Mouse (Mus musculus): ENCODE measurements around the gene Cpne1. TPM values are rescaled to one million over a fixed set of nuclear protein-coding genes. Genes with fewer than 3 reads are reported as not detected.

The Cpne1 gene
- polyA plus RNA-seq, 1 experiment from 2014 or later = 26.9 TPM

DNA sequence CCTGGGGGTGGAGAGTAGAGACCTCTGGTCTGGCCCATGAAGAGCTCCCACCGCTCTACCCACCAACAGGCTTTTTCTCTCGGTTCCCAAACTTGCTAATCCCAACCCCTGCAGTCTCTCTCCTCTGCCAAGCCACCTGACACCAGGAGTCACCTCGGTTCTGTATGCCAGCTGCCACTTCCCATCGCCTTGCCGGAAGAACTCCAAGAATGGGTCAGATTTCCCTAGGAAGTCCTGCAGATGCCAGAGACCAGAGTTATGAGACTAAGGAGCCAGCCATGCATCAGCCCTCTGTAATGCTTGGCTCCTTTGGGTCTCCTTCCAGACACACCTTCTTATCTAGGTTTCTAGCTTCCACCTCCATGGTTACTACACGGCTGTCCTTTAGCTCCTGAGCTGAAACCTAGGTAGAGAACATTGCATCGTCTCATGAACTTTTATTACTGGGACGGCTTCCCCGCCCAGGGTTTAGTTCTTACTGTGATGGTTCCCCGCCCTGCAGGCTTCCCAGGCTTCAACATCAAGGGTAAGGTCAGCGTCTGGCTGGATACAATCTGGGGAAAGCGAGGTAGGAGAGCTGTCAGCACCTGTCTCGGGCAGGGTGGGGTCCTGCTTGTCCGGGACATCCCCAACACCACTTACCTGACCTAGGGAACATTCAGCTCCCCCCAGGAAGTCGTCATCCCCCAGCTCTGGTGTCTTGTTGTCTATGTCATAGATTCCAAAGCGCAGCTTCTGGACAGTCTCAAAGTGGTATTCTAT, 33.2 kb downstream of the Cpne1 start:
- no peaks in the 10 kb centered on the region; the same call in 1 of the 2 replicates for H3K4me1 ChIP-seq (replicated peaks)
- WGBS = 94% methylated on average over 16 of the region's 16 CpGs
- H3K9me3 ChIP-seq = no peaks in the 10 kb centered on the region
- H3K9ac ChIP-seq = no peak overlapping the region
- no peak overlapping the region for H3K4me2 ChIP-seq
- peaks cover 54% of the 10 kb centered on the region for H3K36me3 ChIP-seq
- H3K27me3 ChIP-seq = no peaks in the 10 kb centered on the region
- ATAC-seq (ENCODE audit: low FRiP score, low read depth) = no peak
- no peak overlapping the region for H3K4me3 ChIP-seq
- H3K27ac ChIP-seq (replicated peaks) = no peak overlapping the region

GRCm38 (mm10) chr2:156077461-156077860, 34.3 kb downstream of the Cpne1 start:
- Histone ChIP-seq H3K4me3 (no peak overlapping the region), H3K27me3 (no peaks in the 10 kb centered on the region), H3K9me3 (no peaks in the 10 kb centered on the region), H3K9ac (no peak overlapping the region), H3K4me1 (replicated peaks) (no peaks in the 10 kb centered on the region), H3K4me2 (no peak overlapping the region), H3K27ac (replicated peaks) (no peak overlapping the region), H3K36me3 (peaks cover 65% of the 10 kb centered on the region)
- no peak for ATAC-seq (ENCODE audit: low FRiP score, low read depth)
- 91% methylated on average over 7 of the region's 7 CpGs for WGBS

- 94% methylated on average over 15 of the region's 15 CpGs for WGBS
- H3K27ac ChIP-seq (replicated peaks) = no peak overlapping the region
- no peak for ATAC-seq (ENCODE audit: low FRiP score, low read depth)
Measured at GRCm38 (mm10) chr2:156073725-156074124, 38.0 kb downstream of the Cpne1 start.

GRCm38 (mm10) chr2:156071236-156071635, 40.5 kb downstream of the Cpne1 start:
- Histone ChIP-seq H3K27me3 (no peaks in the 10 kb centered on the region), H3K27ac (replicated peaks) (no peak overlapping the region), H3K9ac (no peak overlapping the region), H3K4me2 (no peak overlapping the region), H3K4me1 (replicated peaks) (peaks cover 7% of the 10 kb centered on the region), H3K9me3 (no peaks in the 10 kb centered on the region), H3K4me3 (no peak overlapping the region), H3K36me3 (peaks cover 78% of the 10 kb centered on the region)
- 96% methylated on average over 10 of the region's 10 CpGs for WGBS
- ATAC-seq (ENCODE audit: low FRiP score, low read depth) = no peak

More at GRCm38 (mm10) chr2:156073725-156074124, 38.0 kb downstream of the Cpne1 start:
- H3K36me3 ChIP-seq = peaks cover 97% of the 10 kb centered on the region
- no peaks in the 10 kb centered on the region for H3K9me3 ChIP-seq
- H3K4me3 ChIP-seq = no peak overlapping the region
- no peaks in the 10 kb centered on the region for H3K27me3 ChIP-seq
- no peak overlapping the region for H3K4me2 ChIP-seq
- H3K9ac ChIP-seq = no peak overlapping the region
- no peaks in the 10 kb centered on the region for H3K4me1 ChIP-seq (replicated peaks)

DNA sequence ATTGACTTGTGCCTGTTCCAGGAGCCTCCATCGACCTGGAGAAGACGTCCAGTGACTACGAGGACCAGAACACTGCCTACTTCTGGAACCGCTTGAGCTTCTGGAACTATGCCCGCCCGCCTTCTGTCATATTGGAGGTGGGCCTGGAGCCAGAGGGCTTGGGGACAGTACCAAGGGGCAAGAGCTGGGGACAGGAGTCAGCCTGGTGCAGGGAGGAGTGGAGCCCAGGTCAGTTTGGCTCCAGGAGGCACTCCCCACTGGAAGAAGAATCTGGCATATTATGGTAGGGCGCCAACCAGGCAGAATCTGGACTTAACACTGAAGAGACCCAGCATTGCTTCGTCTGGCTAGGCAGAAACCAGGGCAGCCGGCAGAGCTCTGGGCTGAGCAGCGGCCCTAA, 43.8 kb downstream of the Cpne1 start:
- Histone ChIP-seq H3K4me3 (no peak overlapping the region), H3K9ac (no peak overlapping the region), H3K36me3 (peaks cover 45% of the 10 kb centered on the region), H3K27me3 (no peaks in the 10 kb centered on the region), H3K9me3 (no peaks in the 10 kb centered on the region), H3K27ac (replicated peaks) (no peak overlapping the region), H3K4me2 (no peak overlapping the region), H3K4me1 (replicated peaks) (peaks cover 17% of the 10 kb centered on the region)
- ATAC-seq (ENCODE audit: low FRiP score, low read depth) = no peak
- WGBS = 90% methylated on average over 10 of the region's 10 CpGs

DNA sequence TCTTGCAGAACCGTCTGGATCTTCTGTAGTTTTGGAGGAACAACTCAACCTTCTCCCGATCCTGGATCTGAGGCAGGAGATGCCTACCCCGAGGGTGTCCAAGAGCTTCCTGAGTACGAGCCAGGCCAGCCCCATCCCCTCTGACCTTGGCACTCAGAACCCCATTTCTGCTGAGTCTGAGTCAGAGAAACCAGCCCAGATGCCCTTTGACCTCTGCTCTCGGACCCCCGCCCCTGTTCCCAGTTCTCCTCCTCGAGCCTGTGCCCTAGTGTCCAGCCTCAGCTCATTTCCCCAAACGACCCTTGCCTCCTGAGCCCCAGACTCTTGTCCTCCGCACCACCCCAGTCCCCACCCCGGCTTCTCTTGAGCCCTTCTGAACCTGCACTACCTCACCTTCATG, 45.6 kb downstream of the Cpne1 start:
- Histone ChIP-seq H3K27me3 (no peaks in the 10 kb centered on the region), H3K4me1 (replicated peaks) (peaks cover 17% of the 10 kb centered on the region), H3K27ac (replicated peaks) (no peak overlapping the region), H3K4me3 (peak overlapping the region; percentile 79), H3K4me2 (peak overlapping the region; percentile 95), H3K9ac (peak overlapping the region; percentile 72), H3K9me3 (no peaks in the 10 kb centered on the region), H3K36me3 (peaks cover 29% of the 10 kb centered on the region)
- ATAC-seq (ENCODE audit: low FRiP score, low read depth) = no peak; the same call in 1 of the 2 replicates
- WGBS = 31% methylated on average over 10 of the region's 10 CpGs

GRCm38 (mm10) chr2:156065099-156066041, 46.4 kb downstream of the Cpne1 start, which contains the start of gene Spag4:
Gene Spag4 (plus strand): TSS chr2:156065175.
- WGBS = under 1% methylated on average over 69 of the region's 81 CpGs

DNA sequence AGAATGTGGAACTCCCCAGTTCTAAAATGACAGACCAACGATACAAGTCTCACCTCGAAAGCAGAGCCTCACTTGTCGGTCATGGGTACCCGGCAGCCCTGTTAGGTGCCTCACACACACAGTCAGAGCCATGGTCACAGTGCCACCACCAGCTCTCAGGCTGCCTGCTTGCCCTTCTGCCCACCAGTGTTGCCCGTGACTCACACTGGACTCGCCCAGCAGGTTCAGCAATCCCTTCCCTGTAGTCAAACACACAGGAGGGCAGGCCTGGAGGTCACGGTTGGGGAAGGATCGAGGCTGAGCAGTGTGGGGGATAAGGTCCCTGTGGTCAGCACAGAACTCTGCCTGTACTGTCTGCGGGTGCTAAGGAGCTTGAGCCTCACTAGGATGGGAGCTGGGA, 58.9 kb downstream of the Cpne1 start, which contains the start of gene Fer1l4:
TSS of gene Fer1l4 (minus strand) at position 132 of the 400 bp plus-strand sequence.
- Histone ChIP-seq H3K9me3 (no peaks in the 10 kb centered on the region), H3K36me3 (no peaks in the 10 kb centered on the region), H3K9ac (no peak within 1 kb of the TSS), H3K4me2 (no peak within 1 kb of the TSS), H3K27me3 (0 out of 2 replicates have a peak, but pooled peaks cover under 1% of the 10 kb centered on the region), H3K27ac (replicated peaks) (no peak within 1 kb of the TSS), H3K4me1 (replicated peaks) (0 out of 2 replicates have a peak, but pooled peaks cover 3% of the 10 kb centered on the region), H3K4me3 (no peak within 1 kb of the TSS)
- 88% methylated on average over 9 of the region's 9 CpGs for WGBS
- ATAC-seq (ENCODE audit: low FRiP score, low read depth) = no peak

More at GRCm38 (mm10) chr2:156065099-156066041, 46.4 kb downstream of the Cpne1 start, which contains the start of gene Spag4:
- peaks cover 22% of the 10 kb centered on the region for H3K36me3 ChIP-seq
- peaks cover 17% of the 10 kb centered on the region for H3K4me1 ChIP-seq (replicated peaks)
- peak within 1 kb of the TSS; percentile 72 for H3K9ac ChIP-seq
- H3K4me3 ChIP-seq = peak within 1 kb of the TSS; percentile 79
- peak within 1 kb of the TSS; percentile 82 for H3K27ac ChIP-seq (replicated peaks)
- peak within 1 kb of the TSS; percentile 95 for H3K4me2 ChIP-seq
- ATAC-seq (ENCODE audit: low FRiP score, low read depth) = peak; percentile 80
- H3K27me3 ChIP-seq = no peaks in the 10 kb centered on the region
- H3K9me3 ChIP-seq = no peaks in the 10 kb centered on the region

GRCm38 (mm10) chr2:156047929-156048328, 63.8 kb downstream of the Cpne1 start:
- Histone ChIP-seq H3K36me3 (no peaks in the 10 kb centered on the region), H3K4me1 (replicated peaks) (0 out of 2 replicates have a peak, but pooled peaks cover 5% of the 10 kb centered on the region), H3K27ac (replicated peaks) (no peak overlapping the region), H3K4me2 (peak overlapping the region; percentile 31; the same call in 1 of the 2 replicates), H3K4me3 (no peak overlapping the region), H3K9me3 (no peaks in the 10 kb centered on the region), H3K9ac (no peak overlapping the region), H3K27me3 (peaks cover 10% of the 10 kb centered on the region; the same call in 1 of the 2 replicates)
- no peak for ATAC-seq (ENCODE audit: low FRiP score, low read depth)
- WGBS = 7% methylated on average over 19 of the region's 19 CpGs

DNA sequence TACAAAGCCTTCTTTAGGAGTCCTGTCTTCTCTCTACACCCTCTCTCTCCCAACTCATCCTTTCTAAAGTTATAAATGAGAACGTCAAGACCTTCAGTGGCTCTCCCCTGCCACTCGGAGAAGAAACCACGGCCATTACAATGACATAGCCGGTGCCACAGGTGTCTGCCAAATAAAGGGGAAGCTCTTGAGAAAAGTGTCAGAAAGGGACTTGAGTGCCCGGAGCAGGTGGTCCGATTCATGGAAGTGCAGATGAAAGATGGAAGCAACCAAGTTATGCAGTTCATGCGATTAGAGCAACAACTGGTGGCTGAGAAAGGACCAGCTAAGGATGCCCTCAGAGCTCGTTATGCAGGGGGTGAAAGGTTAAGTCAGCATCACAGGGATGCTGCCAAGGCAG, 68.9 kb downstream of the Cpne1 start:
- ATAC-seq (ENCODE audit: low FRiP score, low read depth) = no peak
- H3K27me3 ChIP-seq = peaks cover 10% of the 10 kb centered on the region; the same call in 1 of the 2 replicates
- no peak overlapping the region for H3K4me3 ChIP-seq
- H3K4me2 ChIP-seq = no peak overlapping the region
- no peak overlapping the region for H3K27ac ChIP-seq (replicated peaks)
- WGBS = 86% methylated on average over 8 of the region's 8 CpGs
- H3K4me1 ChIP-seq (replicated peaks) = 0 out of 2 replicates have a peak, but pooled peaks cover 3% of the 10 kb centered on the region
- no peaks in the 10 kb centered on the region for H3K36me3 ChIP-seq
- no peaks in the 10 kb centered on the region for H3K9me3 ChIP-seq
- H3K9ac ChIP-seq = no peak overlapping the region

GRCm38 (mm10) chr2:156039390-156039789, 72.4 kb downstream of the Cpne1 start:
- ATAC-seq (ENCODE audit: low FRiP score, low read depth) = no peak
- H3K36me3 ChIP-seq = no peaks in the 10 kb centered on the region
- no peaks in the 10 kb centered on the region for H3K4me1 ChIP-seq (replicated peaks)

More at GRCm38 (mm10) chr2:156039390-156039789, 72.4 kb downstream of the Cpne1 start:
- no peaks in the 10 kb centered on the region for H3K9me3 ChIP-seq
- 97% methylated on average over 3 of the region's 3 CpGs for WGBS
- H3K9ac ChIP-seq = no peak overlapping the region
- H3K4me3 ChIP-seq = no peak overlapping the region
- no peak overlapping the region for H3K4me2 ChIP-seq
- H3K27ac ChIP-seq (replicated peaks) = no peak overlapping the region
- H3K27me3 ChIP-seq = no peaks in the 10 kb centered on the region

Measured in hindbrain, embryonic 15.5 days (tissue).